Mouse (Mus musculus) heart, postnatal 0 days (tissue): ENCODE results near the gene Adarb2. TPM values are rescaled to one million over a fixed set of nuclear protein-coding genes. Genes with fewer than 3 reads are reported as not detected.
"Not testable (repeated sequence)": the region's sequence is repeated elsewhere in the genome, so short reads cannot be mapped to it uniquely, and the experiment has no call there.

Experiments
- ATAC-seq: fragments of 200-750 bp; cut with Nextera tagmentation; 2 replicates; pipeline ENCODE4 v1.8.0; 2017; ENCODE audit warnings: low read depth, moderate number of reproducible peaks, moderate library complexity; ENCODE audit not compliant: insufficient read depth
- DNase-seq: peaks from one replicate; pipeline ENCODE4 v3.0.0-alpha.2; 2016; ENCODE audit warnings: low spot score
- H3K27ac ChIP-seq: fragments of 300-500 bp; sonication (generic); 2 replicates; pipeline ENCODE4 v1.5.1; 2014; ENCODE audit warnings: low read depth, mild to moderate bottlenecking
- H3K27me3 ChIP-seq: fragments of 300-500 bp; sonication (generic); 2 replicates; pipeline ENCODE4 v1.6.1; 2014; ENCODE audit warnings: low read length, mixed read lengths; ENCODE audit not compliant: control insufficient read depth, insufficient read depth
- H3K36me3 ChIP-seq: fragments of 300-500 bp; sonication (generic); replicated peaks from 2 replicates; pipeline ENCODE4 v1.6.1; 2014; ENCODE audit warnings: low read length, mixed read lengths; ENCODE audit not compliant: control insufficient read depth, insufficient read depth
- H3K4me1 ChIP-seq: fragments of 300-500 bp; sonication (generic); 2 replicates; pipeline ENCODE4 v1.6.1; 2014; ENCODE audit warnings: antibody characterized with exemption; ENCODE audit not compliant: control insufficient read depth, insufficient read depth
- H3K4me2 ChIP-seq: fragments of 300-500 bp; sonication (generic); 2 replicates; pipeline ENCODE4 v1.6.1; 2014; ENCODE audit warnings: low read depth, mild to moderate bottlenecking, low read length, moderate library complexity
- H3K4me3 ChIP-seq: fragments of 300-500 bp; sonication (generic); 2 replicates; pipeline ENCODE4 v1.5.1; 2014; ENCODE audit warnings: low read depth, low read length
- H3K9ac ChIP-seq: fragments of 300-500 bp; sonication (generic); replicated peaks from 2 replicates; pipeline ENCODE4 v1.6.1; 2014; ENCODE audit warnings: low read depth, low read length, mixed read lengths
- H3K9me3 ChIP-seq: fragments of 300-500 bp; sonication (generic); replicated peaks from 2 replicates; pipeline ENCODE4 v1.6.1; 2016; ENCODE audit warnings: low read length; ENCODE audit not compliant: control insufficient read depth
- CTCF ChIP-seq: IDR thresholded peaks from 2 replicates; pipeline ENCODE4 v1.5.1; 2016; ENCODE audit warnings: antibody characterized with exemption, control low read depth, low read depth
- EP300 ChIP-seq: IDR thresholded peaks from 2 replicates; pipeline ENCODE4 v1.6.1; 2016; ENCODE audit warnings: antibody characterized with exemption, low read depth
- WGBS: fragments of 180-500 bp; shearing (Covaris S2); extraction: QIAGEN DNeasy Blood & Tissue Kit; methylation state at CpG from one replicate; pipeline ENCODE4 v1.1.7; 2014; 5-methylcytosine and 5-hydroxymethylcytosine counted together
- polyA plus RNA-seq: library from polyadenylated mRNA; unstranded; fragments of >200 nt; fragmentation: Nextera tagmentation; extraction: Ambion mirVana; gene quantifications from 2 replicates; pipeline ENCODE4 v1.2.1, GENCODE M21; 2015
- total RNA-seq: library from RNA; depleted of rRNA; stranded (reverse); fragments of >200 nt; gene quantifications from 2 replicates; pipeline ENCODE4 v1.2.3, GENCODE M21; 2014; ENCODE audit warnings: low replicate concordance

Gene Adarb2
- total and polyA plus RNA-seq, 2 experiments from 2014 or later = not detected

DNA sequence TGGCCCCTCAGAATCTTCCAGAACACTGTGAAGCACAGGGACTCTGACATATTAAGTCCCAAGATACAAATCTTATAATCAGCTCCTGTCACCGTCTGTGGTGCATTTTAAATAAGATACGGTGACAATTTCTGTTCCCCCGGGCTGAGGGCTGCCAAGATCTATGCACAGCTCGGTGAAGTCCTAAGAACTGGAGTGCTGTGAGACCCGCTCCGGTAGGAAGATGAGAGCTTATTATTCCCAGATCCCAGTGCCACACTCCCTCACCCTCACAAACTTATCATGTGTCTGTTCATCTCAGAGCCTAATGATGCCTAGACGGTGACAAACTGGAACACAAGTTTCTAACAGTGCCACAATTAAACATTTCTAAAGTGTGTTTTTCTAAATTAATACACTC, 384.8 kb downstream of the Adarb2 start:
- 81% methylated on average over 7 of the region's 7 CpGs for WGBS
- H3K4me3 ChIP-seq = no peak overlapping the region
- H3K9me3 ChIP-seq = no peaks in the 10 kb centered on the region
- TF ChIP-seq EP300 = no peak
- no peak for TF ChIP-seq CTCF
- no peaks in the 10 kb centered on the region for H3K27me3 ChIP-seq
- ATAC-seq (no peak), DNase-seq (no peak)
- H3K36me3 ChIP-seq = no peaks in the 10 kb centered on the region
- no peaks in the 10 kb centered on the region for H3K4me1 ChIP-seq
- no peak overlapping the region for H3K9ac ChIP-seq
- no peak overlapping the region for H3K27ac ChIP-seq
- H3K4me2 ChIP-seq = no peak overlapping the region

GRCm38 (mm10) chr13:8590460-8590859, 387.8 kb downstream of the Adarb2 start:
- TF ChIP-seq EP300 (no peak), CTCF (no peak)
- no peaks in the 10 kb centered on the region for H3K36me3 ChIP-seq
- 60% methylated on average over 3 of the region's 3 CpGs for WGBS

DNA sequence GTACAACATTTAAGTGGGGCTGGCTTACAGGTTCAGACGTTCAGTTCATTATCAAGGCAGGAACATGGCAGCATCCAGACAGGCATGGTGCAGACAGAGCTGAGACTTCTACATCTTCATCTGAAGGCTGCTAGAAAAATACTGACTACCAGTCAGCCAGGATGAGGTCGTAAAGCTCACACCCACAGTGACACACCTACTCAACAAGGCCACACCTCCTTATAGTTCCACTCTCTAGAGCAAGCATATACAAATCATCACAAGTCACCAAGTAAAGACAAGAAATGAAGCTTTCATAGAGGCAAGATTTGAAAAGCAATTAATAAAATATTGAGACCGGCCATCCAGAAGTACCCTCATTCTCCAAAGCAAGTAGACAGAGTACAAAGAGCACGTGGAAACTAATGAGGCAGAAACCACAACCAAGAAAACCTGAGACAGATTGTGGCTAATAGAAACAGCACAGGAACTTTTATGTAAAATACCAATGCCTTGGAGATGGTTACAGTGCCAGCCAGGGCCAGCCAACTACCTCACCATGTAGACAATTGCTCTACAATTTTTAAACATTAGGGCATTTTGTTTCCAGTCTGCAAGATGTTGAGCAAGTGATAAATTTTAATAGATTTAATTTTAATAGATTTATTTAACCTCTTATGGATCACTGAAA, 394.4 kb downstream of the Adarb2 start:
- Histone ChIP-seq H3K27ac (no peak overlapping the region), H3K9me3 (no peaks in the 10 kb centered on the region), H3K4me2 (no peak overlapping the region), H3K4me1 (no peaks in the 10 kb centered on the region), H3K27me3 (no peaks in the 10 kb centered on the region), H3K36me3 (no peaks in the 10 kb centered on the region), H3K9ac (no peak overlapping the region), H3K4me3 (no peak overlapping the region)
- TF ChIP-seq CTCF = no peak
- TF ChIP-seq EP300 = no peak
- no peak for DNase-seq
- no peak for ATAC-seq
- WGBS = 64% methylated on average over 4 of the region's 4 CpGs

More at GRCm38 (mm10) chr13:8590460-8590859, 387.8 kb downstream of the Adarb2 start:
- Histone ChIP-seq H3K9ac (no peak overlapping the region), H3K27me3 (no peaks in the 10 kb centered on the region), H3K4me3 (no peak overlapping the region), H3K4me1 (no peaks in the 10 kb centered on the region), H3K9me3 (no peaks in the 10 kb centered on the region), H3K27ac (no peak overlapping the region), H3K4me2 (no peak overlapping the region)
- DNase-seq = no peak
- ATAC-seq = no peak

DNA sequence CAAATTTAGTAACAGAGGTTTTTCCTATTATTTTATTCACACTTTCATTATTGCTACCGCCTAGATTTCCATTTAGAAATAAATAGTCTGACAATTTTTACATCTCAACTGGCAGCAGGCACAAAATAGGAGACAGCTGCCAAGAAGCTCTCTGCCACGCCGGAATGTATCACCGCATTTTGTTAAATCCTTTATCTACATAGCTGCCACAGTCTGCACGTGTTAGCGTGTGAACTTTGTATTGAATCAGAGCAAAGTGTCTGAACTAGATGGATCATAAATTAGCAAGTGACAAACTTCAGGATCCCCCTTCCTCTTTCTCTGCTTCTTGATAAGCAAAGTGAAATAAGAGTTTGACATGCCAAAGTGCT, 395.0 kb downstream of the Adarb2 start:
- H3K27me3 ChIP-seq = no peaks in the 10 kb centered on the region
- no peak for ATAC-seq
- TF ChIP-seq EP300 (no peak), CTCF (no peak)
- H3K36me3 ChIP-seq = no peaks in the 10 kb centered on the region
- H3K27ac ChIP-seq = no peak overlapping the region
- H3K4me2 ChIP-seq = no peak overlapping the region
- H3K4me1 ChIP-seq = no peaks in the 10 kb centered on the region
- no peak for DNase-seq
- no peaks in the 10 kb centered on the region for H3K9me3 ChIP-seq
- 38% methylated on average over 6 of the region's 6 CpGs for whole genome bisulfite sequencing
- no peak overlapping the region for H3K9ac ChIP-seq
- no peak overlapping the region for H3K4me3 ChIP-seq

DNA sequence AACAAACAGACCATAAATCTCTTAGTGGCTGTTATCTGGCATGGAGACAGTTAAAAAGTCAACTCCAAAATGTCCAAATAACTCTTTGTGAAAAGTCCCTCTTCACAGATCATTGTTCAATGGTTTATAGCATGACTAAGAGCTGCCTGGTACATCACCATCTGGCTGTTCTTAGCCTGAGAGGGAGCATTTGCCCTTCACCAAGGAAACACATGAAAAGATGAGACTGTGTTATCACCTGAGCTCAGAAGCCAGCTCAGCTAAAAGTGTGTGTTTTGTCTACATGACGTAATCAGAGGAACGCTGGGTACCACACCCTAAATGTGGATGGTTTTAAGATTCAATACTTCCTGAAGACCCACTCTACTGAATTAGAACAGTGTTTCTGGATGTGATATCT, 403.0 kb downstream of the Adarb2 start:
- no peaks in the 10 kb centered on the region for H3K36me3 ChIP-seq
- DNase-seq (no peak), ATAC-seq (no peak)
- H3K4me1 ChIP-seq = no peaks in the 10 kb centered on the region
- no peak overlapping the region for H3K4me3 ChIP-seq
- no peaks in the 10 kb centered on the region for H3K27me3 ChIP-seq
- TF ChIP-seq CTCF (no peak), EP300 (no peak)
- 68% methylated on average over 2 of the region's 2 CpGs for WGBS
- no peaks in the 10 kb centered on the region for H3K9me3 ChIP-seq
- H3K27ac ChIP-seq = no peak overlapping the region
- H3K9ac ChIP-seq = no peak overlapping the region
- no peak overlapping the region for H3K4me2 ChIP-seq

- Histone ChIP-seq H3K36me3 (no peaks in the 10 kb centered on the region), H3K27ac (no peak overlapping the region), H3K9ac (no peak overlapping the region), H3K4me1 (no peaks in the 10 kb centered on the region), H3K9me3 (no peaks in the 10 kb centered on the region), H3K4me2 (no peak overlapping the region), H3K4me3 (no peak overlapping the region), H3K27me3 (no peaks in the 10 kb centered on the region)
- no peak for TF ChIP-seq EP300
- no peak for TF ChIP-seq CTCF
- 72% methylated on average over 12 of the region's 12 CpGs for WGBS
- DNase-seq = no peak
- ATAC-seq = no peak
These were observed 405.4 kb downstream of the Adarb2 start for GRCm38 (mm10) chr13:8608040-8608439.

DNA sequence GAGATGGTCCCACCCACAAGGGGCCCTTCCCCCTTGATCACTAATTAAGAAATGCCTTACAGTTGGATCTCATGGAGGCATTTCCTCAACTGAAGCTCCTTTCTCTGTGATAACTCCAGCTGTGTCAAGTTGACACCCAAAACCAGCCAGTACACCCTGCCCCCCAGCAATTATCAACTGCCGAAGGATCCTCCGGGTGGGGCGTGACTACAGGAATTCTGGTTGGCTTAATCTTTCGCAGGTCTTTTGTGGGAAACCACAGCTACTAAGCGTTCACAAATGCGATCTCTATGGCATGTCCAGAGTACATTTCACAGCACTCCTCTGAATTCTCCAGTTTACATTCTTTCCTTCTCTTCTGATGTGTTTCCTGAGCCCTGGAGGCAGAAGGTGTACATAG, 406.3 kb downstream of the Adarb2 start:
- not testable (repeated sequence) for H3K9me3 ChIP-seq, H3K4me2 ChIP-seq, H3K4me3 ChIP-seq, H3K9ac ChIP-seq, H3K27ac ChIP-seq, H3K27me3 ChIP-seq, H3K4me1 ChIP-seq, ATAC-seq, DNase-seq, H3K36me3 ChIP-seq
- 50% methylated on average over 6 of the region's 6 CpGs for WGBS
